Mouse (Mus musculus) heart, embryonic 12.5 days (tissue): ENCODE measurements around the gene Spg20. TPM values are rescaled to one million over a fixed set of nuclear protein-coding genes. Genes with fewer than 3 reads are reported as not detected.

ENCODE experiments used
- ATAC-seq: fragments of 200-750 bp; cut with Nextera tagmentation; 2 replicates; pipeline ENCODE4 v1.8.0; 2017; ENCODE audit warnings: moderate TSS enrichment, moderate library complexity; ENCODE audit not compliant: insufficient number of reproducible peaks, low FRiP score
- H3K27ac ChIP-seq: fragments of 300-500 bp; sonication (generic); 2 replicates; pipeline ENCODE4 v1.5.1; 2016; ENCODE audit warnings: mild to moderate bottlenecking, moderate library complexity; ENCODE audit not compliant: poor library complexity, severe bottlenecking
- H3K27me3 ChIP-seq: fragments of 300-500 bp; sonication (generic); replicated peaks from 2 replicates; pipeline ENCODE4 v1.6.1; 2016; ENCODE audit warnings: mild to moderate bottlenecking, moderate library complexity
- H3K36me3 ChIP-seq: fragments of 300-500 bp; sonication (generic); 2 replicates; pipeline ENCODE4 v1.6.1; 2016; ENCODE audit warnings: mild to moderate bottlenecking, moderate library complexity
- H3K4me1 ChIP-seq: fragments of 300-500 bp; sonication (generic); replicated peaks from 2 replicates; pipeline ENCODE4 v1.6.1; 2016; ENCODE audit warnings: mild to moderate bottlenecking
- H3K4me2 ChIP-seq: fragments of 300-500 bp; sonication (generic); 2 replicates; pipeline ENCODE4 v1.6.1; 2016; ENCODE audit warnings: mild to moderate bottlenecking, moderate library complexity
- H3K4me3 ChIP-seq: fragments of 300-500 bp; sonication (generic); 2 replicates; pipeline ENCODE4 v1.5.1; 2016; ENCODE audit warnings: mild to moderate bottlenecking
- H3K9ac ChIP-seq: fragments of 300-500 bp; sonication (generic); 2 replicates; pipeline ENCODE4 v1.6.1; 2016; ENCODE audit warnings: mild to moderate bottlenecking, moderate library complexity
- H3K9me3 ChIP-seq: fragments of 300-500 bp; sonication (generic); replicated peaks from 2 replicates; pipeline ENCODE4 v1.6.1; 2016; ENCODE audit warnings: mild to moderate bottlenecking, moderate library complexity
- WGBS: fragments of 180-500 bp; shearing (Covaris S2); methylation state at CpG from one replicate; pipeline ENCODE4 v1.1.7; 2016; 5-methylcytosine and 5-hydroxymethylcytosine counted together
- polyA plus RNA-seq: library from polyadenylated mRNA; unstranded; fragments of >200 nt; fragmentation: Nextera tagmentation; extraction: Ambion mirVana; gene quantifications from 2 replicates; pipeline ENCODE4 v1.2.1, GENCODE M21; 2016

The Spg20 gene
- polyA plus RNA-seq, 1 experiment from 2014 or later: 49.0 TPM

DNA sequence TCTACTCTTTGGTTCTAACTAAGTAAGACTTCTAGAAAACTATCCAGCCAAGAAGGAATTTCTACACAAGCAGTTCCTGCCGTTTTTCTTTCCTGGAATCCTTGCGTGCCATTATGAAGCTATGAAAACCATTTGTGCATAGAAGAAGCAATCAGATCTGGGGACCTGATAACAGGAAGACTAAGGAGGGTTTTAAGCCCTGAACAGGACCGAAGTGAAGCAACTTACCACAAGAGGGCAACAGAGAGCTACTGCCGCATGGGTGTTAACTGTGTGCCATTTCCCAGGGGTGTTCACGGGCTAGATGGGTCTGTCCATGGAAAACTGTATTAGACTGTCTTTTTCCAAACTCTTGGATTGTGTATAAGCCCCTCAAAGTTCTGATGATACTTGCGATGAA, 31.9 kb upstream of the Spg20 start:
- no peaks in the 10 kb centered on the region for H3K4me1 ChIP-seq
- no peaks in the 10 kb centered on the region for H3K36me3 ChIP-seq
- ATAC-seq: no peak
- no peak overlapping the region for H3K4me2 ChIP-seq
- WGBS: 19% methylated on average over 6 of the region's 6 CpGs
- no peak overlapping the region for H3K9ac ChIP-seq
- no peaks in the 10 kb centered on the region for H3K27me3 ChIP-seq
- H3K4me3 ChIP-seq: no peak overlapping the region
- no peak overlapping the region for H3K27ac ChIP-seq
- H3K9me3 ChIP-seq: no peaks in the 10 kb centered on the region

GRCm38 (mm10) chr3:55084781-55085180, 27.1 kb upstream of the Spg20 start:
- H3K4me2 ChIP-seq: no peak overlapping the region
- no peak for ATAC-seq
- 63% methylated on average over 6 of the region's 6 CpGs for WGBS
- H3K27ac ChIP-seq: no peak overlapping the region
- H3K36me3 ChIP-seq: no peaks in the 10 kb centered on the region
- H3K9me3 ChIP-seq: no peaks in the 10 kb centered on the region
- no peaks in the 10 kb centered on the region for H3K27me3 ChIP-seq
- peaks cover 7% of the 10 kb centered on the region; the same call in 1 of the 2 replicates for H3K4me1 ChIP-seq
- H3K4me3 ChIP-seq: no peak overlapping the region
- no peak overlapping the region for H3K9ac ChIP-seq

- H3K9ac ChIP-seq: no peak overlapping the region
- ATAC-seq: no peak
- no peak overlapping the region for H3K4me3 ChIP-seq
- peaks cover 7% of the 10 kb centered on the region; the same call in 1 of the 2 replicates for H3K4me1 ChIP-seq
- no peak overlapping the region for H3K4me2 ChIP-seq
- no peak overlapping the region for H3K27ac ChIP-seq
- no peaks in the 10 kb centered on the region for H3K27me3 ChIP-seq
- 42% methylated on average over 3 of the region's 3 CpGs for WGBS
- H3K9me3 ChIP-seq: no peaks in the 10 kb centered on the region
- H3K36me3 ChIP-seq: no peaks in the 10 kb centered on the region
These were observed 26.2 kb upstream of the Spg20 start for GRCm38 (mm10) chr3:55085716-55086115.

- no peak overlapping the region for H3K27ac ChIP-seq
- WGBS: 76% methylated on average over 5 of the region's 5 CpGs
- no peak overlapping the region for H3K4me3 ChIP-seq
- no peak overlapping the region for H3K4me2 ChIP-seq
- no peaks in the 10 kb centered on the region for H3K36me3 ChIP-seq
- ATAC-seq: no peak
- H3K27me3 ChIP-seq: no peaks in the 10 kb centered on the region
- H3K4me1 ChIP-seq: peaks cover 7% of the 10 kb centered on the region; the same call in 1 of the 2 replicates
- no peak overlapping the region for H3K9ac ChIP-seq
- H3K9me3 ChIP-seq: no peaks in the 10 kb centered on the region
These were observed 25.0 kb upstream of the Spg20 start for GRCm38 (mm10) chr3:55086948-55087347.

DNA sequence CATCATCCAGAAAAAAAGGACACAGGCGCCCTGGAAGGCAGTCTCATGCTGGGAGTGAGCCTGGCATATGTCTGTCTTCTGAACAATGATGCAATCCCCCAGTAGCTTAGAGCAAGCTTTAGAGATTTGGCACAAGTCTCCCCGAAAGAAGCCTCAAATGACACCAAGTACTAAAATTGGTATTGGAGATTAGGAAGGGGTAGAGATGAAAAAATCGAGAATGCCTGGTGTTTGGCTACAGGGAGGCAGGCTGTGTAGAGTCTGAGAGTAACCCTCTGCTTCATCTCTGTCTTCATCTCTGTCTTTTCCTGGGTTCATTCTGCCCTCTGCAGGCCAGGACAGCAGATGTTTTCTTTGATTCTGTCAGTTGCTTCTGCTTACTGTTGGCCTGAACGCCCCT, 24.5 kb upstream of the Spg20 start:
- Histone ChIP-seq H3K4me3 (no peak overlapping the region), H3K4me1 (peaks cover 7% of the 10 kb centered on the region; the same call in 1 of the 2 replicates), H3K27me3 (no peaks in the 10 kb centered on the region), H3K9me3 (no peaks in the 10 kb centered on the region), H3K9ac (no peak overlapping the region), H3K4me2 (no peak overlapping the region), H3K27ac (no peak overlapping the region), H3K36me3 (no peaks in the 10 kb centered on the region)
- WGBS: 63% methylated on average over 4 of the region's 4 CpGs
- no peak for ATAC-seq

- Histone ChIP-seq H3K9me3 (no peaks in the 10 kb centered on the region), H3K27ac (no peak overlapping the region), H3K36me3 (no peaks in the 10 kb centered on the region), H3K4me2 (no peak overlapping the region), H3K9ac (no peak overlapping the region), H3K27me3 (no peaks in the 10 kb centered on the region), H3K4me1 (peaks cover 7% of the 10 kb centered on the region; the same call in 1 of the 2 replicates), H3K4me3 (no peak overlapping the region)
- no peak for ATAC-seq
- WGBS: 70% methylated on average over 4 of the region's 4 CpGs
These were observed 23.5 kb upstream of the Spg20 start for GRCm38 (mm10) chr3:55088359-55088758.

- no peak overlapping the region for H3K9ac ChIP-seq
- 69% methylated on average over 3 of the region's 3 CpGs for WGBS
These were observed 23.1 kb upstream of the Spg20 start for GRCm38 (mm10) chr3:55088843-55089242.

DNA sequence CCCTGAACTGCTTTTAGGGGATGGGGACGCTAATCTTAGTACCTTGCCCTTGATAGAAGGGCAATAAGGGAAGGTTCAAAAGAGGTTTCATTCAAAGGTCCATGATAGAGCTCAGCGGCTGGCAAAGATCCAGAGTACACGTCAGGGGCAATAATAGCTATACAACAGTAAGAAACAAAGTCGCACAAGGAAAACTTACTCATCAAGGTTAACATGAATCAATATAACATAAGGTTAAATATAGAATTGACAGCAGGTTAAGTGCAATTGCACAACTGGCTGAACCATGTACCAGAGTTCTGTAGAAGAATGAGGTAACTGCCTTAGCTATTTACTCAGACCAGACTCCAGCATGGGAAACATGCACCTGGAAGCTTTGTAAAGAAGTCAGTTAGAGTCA, 22.6 kb upstream of the Spg20 start:
- no peak overlapping the region for H3K4me2 ChIP-seq
- H3K9me3 ChIP-seq: no peaks in the 10 kb centered on the region
- ATAC-seq: no peak
- H3K4me3 ChIP-seq: no peak overlapping the region
- H3K36me3 ChIP-seq: no peaks in the 10 kb centered on the region
- H3K4me1 ChIP-seq: peaks cover 7% of the 10 kb centered on the region; the same call in 1 of the 2 replicates
- no peaks in the 10 kb centered on the region for H3K27me3 ChIP-seq
- H3K27ac ChIP-seq: no peak overlapping the region
- H3K9ac ChIP-seq: no peak overlapping the region
- WGBS: 63% methylated on average over 4 of the region's 4 CpGs

More at GRCm38 (mm10) chr3:55088843-55089242, 23.1 kb upstream of the Spg20 start:
- Histone ChIP-seq H3K36me3 (no peaks in the 10 kb centered on the region), H3K4me1 (peaks cover 7% of the 10 kb centered on the region; the same call in 1 of the 2 replicates), H3K4me2 (no peak overlapping the region), H3K27me3 (no peaks in the 10 kb centered on the region), H3K9me3 (no peaks in the 10 kb centered on the region), H3K4me3 (no peak overlapping the region), H3K27ac (no peak overlapping the region)
- ATAC-seq: no peak

GRCm38 (mm10) chr3:55093161-55093560, 18.7 kb upstream of the Spg20 start:
- H3K9ac ChIP-seq: no peak overlapping the region
- no peaks in the 10 kb centered on the region for H3K9me3 ChIP-seq
- no peak overlapping the region for H3K27ac ChIP-seq
- H3K4me1 ChIP-seq: peaks cover 15% of the 10 kb centered on the region; the same call in 1 of the 2 replicates
- no peaks in the 10 kb centered on the region for H3K27me3 ChIP-seq
- H3K4me2 ChIP-seq: no peak overlapping the region
- no peak for ATAC-seq
- no peaks in the 10 kb centered on the region for H3K36me3 ChIP-seq
- H3K4me3 ChIP-seq: no peak overlapping the region
- 62% methylated on average over 1 of the region's 1 CpGs for WGBS

DNA sequence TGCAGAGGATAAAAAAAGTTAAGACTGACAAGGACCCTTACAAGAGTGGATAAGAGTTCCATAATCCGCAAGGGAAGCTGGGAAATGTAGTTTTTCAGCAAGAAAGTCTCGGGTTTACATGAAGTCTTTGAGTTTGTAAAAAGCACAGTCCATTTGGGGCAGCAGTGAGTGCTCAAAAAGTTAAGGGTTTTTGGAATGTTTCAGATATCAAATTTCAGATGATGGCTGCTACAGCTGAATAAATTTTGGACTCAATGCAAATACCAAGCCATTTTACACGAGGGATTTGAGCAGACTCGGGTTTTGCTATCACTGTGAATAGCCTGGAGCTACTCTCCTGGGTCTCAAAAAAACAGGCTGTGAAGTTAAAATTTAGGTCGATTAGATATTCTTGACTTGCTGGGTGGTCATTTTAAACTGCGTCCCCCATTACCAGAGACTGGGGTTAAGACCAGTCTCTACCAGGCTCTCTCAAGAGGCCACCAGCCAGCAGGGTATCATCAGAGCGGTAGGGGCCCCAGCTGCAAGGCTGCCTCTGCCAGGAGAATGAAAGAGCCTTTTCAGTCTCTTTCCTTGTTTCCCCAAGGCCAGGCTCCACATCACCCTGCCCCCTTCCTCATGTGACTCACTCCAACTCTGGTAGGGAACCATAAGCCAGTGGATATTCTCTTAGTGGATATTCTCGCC, 15.8 kb upstream of the Spg20 start:
- Histone ChIP-seq H3K27ac (peak overlapping the region; percentile 56), H3K4me1 (peaks cover 9% of the 10 kb centered on the region; the same call in 1 of the 2 replicates), H3K4me2 (no peak overlapping the region), H3K27me3 (no peaks in the 10 kb centered on the region), H3K9ac (no peak overlapping the region), H3K36me3 (no peaks in the 10 kb centered on the region), H3K9me3 (no peaks in the 10 kb centered on the region), H3K4me3 (no peak overlapping the region)
- 38% methylated on average over 8 of the region's 8 CpGs for WGBS
- ATAC-seq: peak; percentile 18; the same call in 1 of the 2 replicates

GRCm38 (mm10) chr3:55096655-55097005, 15.3 kb upstream of the Spg20 start:
- Histone ChIP-seq H3K4me1 (peaks cover 9% of the 10 kb centered on the region; the same call in 1 of the 2 replicates), H3K9me3 (no peaks in the 10 kb centered on the region), H3K27ac (peak overlapping the region; percentile 56), H3K4me3 (no peak overlapping the region), H3K36me3 (no peaks in the 10 kb centered on the region), H3K4me2 (no peak overlapping the region), H3K27me3 (no peaks in the 10 kb centered on the region), H3K9ac (no peak overlapping the region)
- no peak for ATAC-seq
- WGBS: 40% methylated on average over 2 of the region's 2 CpGs

- ATAC-seq: no peak
- H3K27me3 ChIP-seq: no peaks in the 10 kb centered on the region
- no peak overlapping the region for H3K9ac ChIP-seq
- H3K4me1 ChIP-seq: peaks cover 9% of the 10 kb centered on the region; the same call in 1 of the 2 replicates
- H3K4me3 ChIP-seq: no peak overlapping the region
- H3K27ac ChIP-seq: no peak overlapping the region
- 86% methylated on average over 2 of the region's 2 CpGs for WGBS
- H3K36me3 ChIP-seq: no peaks in the 10 kb centered on the region
- H3K9me3 ChIP-seq: no peaks in the 10 kb centered on the region
- H3K4me2 ChIP-seq: no peak overlapping the region
These were observed 14.7 kb upstream of the Spg20 start for GRCm38 (mm10) chr3:55097186-55097585.
